Mouse (Mus musculus): ENCODE data around the gene Rnf26.

Gene Rnf26

GRCm38 (mm10) chr9:44075996-44076763, 37.1 kb downstream of the Rnf26 start:
- DNase-seq (ENCODE audit: low read depth, low spot score): no peak

- DNase-seq (ENCODE audit: low read depth, low spot score): no peak
Measured at GRCm38 (mm10) chr9:44075276-44075995, 37.9 kb downstream of the Rnf26 start.

- DNase-seq (ENCODE audit: low read depth, low spot score): peak; percentile 37
Measured at GRCm38 (mm10) chr9:44074395-44075275, 38.7 kb downstream of the Rnf26 start.

GRCm38 (mm10) chr9:44073115-44073514, 40.2 kb downstream of the Rnf26 start:
- no peak for DNase-seq (ENCODE audit: low read depth, low spot score)

- peak; percentile 34 for DNase-seq (ENCODE audit: low read depth, low spot score)
Measured at GRCm38 (mm10) chr9:44072599-44072915, 40.8 kb downstream of the Rnf26 start.

- no peak for DNase-seq (ENCODE audit: low read depth, low spot score)
Measured at GRCm38 (mm10) chr9:44071914-44072598, 41.3 kb downstream of the Rnf26 start.

- DNase-seq (ENCODE audit: low read depth, low spot score): no peak
Measured at GRCm38 (mm10) chr9:44070844-44071231, 42.5 kb downstream of the Rnf26 start.

- DNase-seq (ENCODE audit: low read depth, low spot score): no peak
Measured at GRCm38 (mm10) chr9:44070113-44070843, 43.0 kb downstream of the Rnf26 start.

- no peak for DNase-seq (ENCODE audit: low read depth, low spot score)
Measured at GRCm38 (mm10) chr9:44069252-44069651, 44.1 kb downstream of the Rnf26 start.

- DNase-seq (ENCODE audit: low read depth, low spot score): peak; percentile 41
Measured at GRCm38 (mm10) chr9:44067960-44068330, 45.4 kb downstream of the Rnf26 start.

- DNase-seq (ENCODE audit: low read depth, low spot score): no peak
Measured at GRCm38 (mm10) chr9:44067241-44067959, 45.9 kb downstream of the Rnf26 start.

- DNase-seq (ENCODE audit: low read depth, low spot score): peak; percentile 96
Measured at GRCm38 (mm10) chr9:44066785-44067225, 46.5 kb downstream of the Rnf26 start, which contains the start of gene Usp2. Gene Usp2 (plus strand): TSS chr9:44067021.

GRCm38 (mm10) chr9:44065177-44065576, 48.1 kb downstream of the Rnf26 start:
- DNase-seq (ENCODE audit: low read depth, low spot score): no peak

GRCm38 (mm10) chr9:44058606-44059005, 54.7 kb downstream of the Rnf26 start:
- peak; percentile 71 for DNase-seq (ENCODE audit: low read depth, low spot score)

GRCm38 (mm10) chr9:44053936-44054335, 59.4 kb downstream of the Rnf26 start:
- peak; percentile 63 for DNase-seq (ENCODE audit: low read depth, low spot score)

- no peak for DNase-seq (ENCODE audit: low read depth, low spot score)
Measured at GRCm38 (mm10) chr9:44052855-44053254, 60.5 kb downstream of the Rnf26 start.

- peak; percentile 39 for DNase-seq (ENCODE audit: low read depth, low spot score)
Measured at GRCm38 (mm10) chr9:44049381-44050165, 63.7 kb downstream of the Rnf26 start.

- peak; percentile 65 for DNase-seq (ENCODE audit: low read depth, low spot score)
Measured at GRCm38 (mm10) chr9:44048541-44049380, 64.6 kb downstream of the Rnf26 start.

Data from 3T3-L1 (cell line).